Mouse (Mus musculus) right cerebral cortex, postnatal 14 days (tissue): Measurements from ENCODE around the gene Hnrnpdl.

ENCODE experiments used
- DNase-seq: peaks from one replicate; pipeline ENCODE4 v3.0.0; 2022

The Hnrnpdl gene

GRCm38 (mm10) chr5:100044621-100045020 lies 5.2 kb upstream of the Hnrnpdl start:
- no peak for DNase-seq

GRCm38 (mm10) chr5:100044030-100044429 lies 4.6 kb upstream of the Hnrnpdl start:
- DNase-seq = no peak

GRCm38 (mm10) chr5:100043361-100043760 lies 3.9 kb upstream of the Hnrnpdl start:
- peak; percentile 58 for DNase-seq

GRCm38 (mm10) chr5:100042467-100042866 lies 3.0 kb upstream of the Hnrnpdl start:
- DNase-seq = no peak

- no peak for DNase-seq
These were observed 1.8 kb upstream of the Hnrnpdl start for GRCm38 (mm10) chr5:100041272-100041671.

GRCm38 (mm10) chr5:100040281-100040784 lies 869 bp upstream of the Hnrnpdl start:
- peak; percentile 30 for DNase-seq

- DNase-seq = peak; percentile 95
These were observed 506 bp downstream of the Hnrnpdl start for GRCm38 (mm10) chr5:100038714-100039601.

- DNase-seq = peak; percentile 94
These were observed 1.3 kb downstream of the Hnrnpdl start for GRCm38 (mm10) chr5:100037965-100038713.

- no peak for DNase-seq
These were observed 2.8 kb downstream of the Hnrnpdl start for GRCm38 (mm10) chr5:100036681-100037080.

- DNase-seq = no peak
These were observed 3.5 kb downstream of the Hnrnpdl start for GRCm38 (mm10) chr5:100035950-100036349.

- no peak for DNase-seq
These were observed 6.8 kb downstream of the Hnrnpdl start for GRCm38 (mm10) chr5:100032646-100033045.

GRCm38 (mm10) chr5:100032107-100032506 lies 7.4 kb downstream of the Hnrnpdl start:
- DNase-seq = no peak

GRCm38 (mm10) chr5:100030069-100030468 lies 9.4 kb downstream of the Hnrnpdl start:
- peak; percentile 38 for DNase-seq

- DNase-seq = no peak
These were observed 14.6 kb downstream of the Hnrnpdl start for GRCm38 (mm10) chr5:100024868-100025267.

- DNase-seq = no peak
These were observed 15.1 kb downstream of the Hnrnpdl start for GRCm38 (mm10) chr5:100024403-100024802.

GRCm38 (mm10) chr5:100020089-100020488 lies 19.4 kb downstream of the Hnrnpdl start:
- DNase-seq = no peak

GRCm38 (mm10) chr5:100012599-100012998 lies 26.9 kb downstream of the Hnrnpdl start:
- DNase-seq = no peak

- DNase-seq = no peak
These were observed 31.0 kb downstream of the Hnrnpdl start for GRCm38 (mm10) chr5:100008485-100008884.

GRCm38 (mm10) chr5:100007040-100007375 lies 32.5 kb downstream of the Hnrnpdl start:
- DNase-seq = no peak

- no peak for DNase-seq
These were observed 33.0 kb downstream of the Hnrnpdl start for GRCm38 (mm10) chr5:100006324-100007039.

- no peak for DNase-seq
These were observed 33.6 kb downstream of the Hnrnpdl start for GRCm38 (mm10) chr5:100005896-100006295.

GRCm38 (mm10) chr5:100005431-100005830 lies 34.0 kb downstream of the Hnrnpdl start:
- no peak for DNase-seq

GRCm38 (mm10) chr5:100003895-100004294 lies 35.6 kb downstream of the Hnrnpdl start:
- DNase-seq = no peak
